Mouse (Mus musculus): ENCODE results near the gene 1520401A03Rik. TPM values are rescaled to one million over a fixed set of nuclear protein-coding genes. Genes with fewer than 3 reads are reported as not detected.
A peak's percentile ranks its signal among the peaks of the same experiment; 100 is the strongest.

The 1520401A03Rik gene
- polyA plus RNA-seq, 1 experiment from 2014 or later = not detected

DNA sequence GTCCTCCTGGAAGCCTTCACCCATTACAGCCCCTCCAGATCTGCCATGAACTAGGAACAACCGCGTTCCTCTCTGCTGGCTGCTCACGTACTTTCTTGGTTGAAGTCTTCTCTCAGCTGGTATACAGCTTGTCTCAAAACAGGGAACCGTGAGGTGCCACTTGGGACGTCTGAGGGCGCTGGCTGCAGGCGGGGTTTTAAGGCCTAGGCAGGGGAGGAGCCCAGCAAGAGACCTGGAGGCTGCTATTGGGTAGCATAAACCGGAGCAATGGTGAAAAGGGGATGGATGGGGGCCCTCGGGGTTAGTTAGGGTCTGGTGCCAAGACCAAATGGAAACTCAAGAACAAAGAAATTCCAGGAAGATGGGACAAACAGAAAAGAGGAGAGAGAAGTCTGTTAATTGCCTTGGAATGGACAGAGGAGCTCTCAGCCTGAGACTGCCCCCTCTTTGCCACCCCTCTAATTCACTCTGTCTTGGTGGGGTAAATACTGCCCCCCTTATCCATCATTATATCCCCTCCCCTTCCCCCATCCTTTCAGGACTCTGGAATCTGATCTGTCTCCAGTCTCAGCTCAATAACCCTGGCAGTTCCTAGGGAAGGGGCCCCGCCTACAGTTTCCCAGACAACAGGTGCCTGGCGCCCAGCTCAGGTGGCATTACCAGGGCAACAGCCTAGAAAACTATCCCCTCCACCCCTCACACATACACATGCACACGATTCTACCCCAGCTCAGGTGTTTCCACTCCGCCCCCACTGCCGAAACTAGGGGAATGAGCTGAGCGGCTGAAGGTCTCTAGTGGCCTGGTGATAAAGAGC is 38.5 kb downstream of the 1520401A03Rik start, which contains the start of gene Cldn9:
Gene Cldn9, minus strand, starts transcription at position 171 of the 817 bp plus-strand sequence.
- peaks cover 36% of the 10 kb centered on the region for H3K27me3 ChIP-seq
- no peak for ATAC-seq (replicated peaks)

DNA sequence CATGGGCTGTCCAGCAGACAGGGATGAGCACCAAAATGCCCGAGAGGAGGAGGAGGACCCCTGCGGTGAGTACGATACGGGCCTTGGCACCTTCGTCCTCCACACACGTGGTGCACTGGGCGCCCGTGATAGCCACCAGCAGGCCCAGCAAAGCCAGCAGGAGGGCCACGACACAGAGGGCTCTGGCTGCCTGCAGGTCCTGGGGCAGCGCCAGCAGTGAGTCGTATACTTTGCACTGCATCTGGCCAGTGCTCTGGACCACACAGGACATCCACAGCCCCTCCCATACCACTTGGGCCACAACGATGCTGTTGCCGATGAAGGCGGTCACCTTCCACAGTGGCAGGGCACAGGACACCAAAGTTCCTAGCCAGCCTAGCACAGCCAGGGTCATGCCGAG is 39.4 kb downstream of the 1520401A03Rik start:
- H3K27me3 ChIP-seq = peaks cover 44% of the 10 kb centered on the region
- no peak overlapping the region for H3K27ac ChIP-seq (replicated peaks)
- WGBS = 28% methylated on average over 15 of the region's 15 CpGs
- H3K9ac ChIP-seq (replicated peaks) = no peak overlapping the region
- H3K9me3 ChIP-seq = no peaks in the 10 kb centered on the region
- no peaks in the 10 kb centered on the region for H3K36me3 ChIP-seq
- ATAC-seq (replicated peaks) = no peak
- no peak overlapping the region for H3K4me2 ChIP-seq (replicated peaks)
- H3K4me1 ChIP-seq = peaks cover 13% of the 10 kb centered on the region
- H3K4me3 ChIP-seq = no peak overlapping the region

More for the DNA sequence above, 38.5 kb downstream of the 1520401A03Rik start, which contains the start of gene Cldn9:
- Histone ChIP-seq H3K36me3 (no peaks in the 10 kb centered on the region), H3K9me3 (no peaks in the 10 kb centered on the region), H3K4me3 (no peak within 1 kb of the TSS), H3K9ac (replicated peaks) (no peak within 1 kb of the TSS), H3K4me2 (replicated peaks) (no peak within 1 kb of the TSS), H3K4me1 (peaks cover 13% of the 10 kb centered on the region), H3K27ac (replicated peaks) (no peak within 1 kb of the TSS)
- 11% methylated on average over 15 of the region's 15 CpGs for WGBS

DNA sequence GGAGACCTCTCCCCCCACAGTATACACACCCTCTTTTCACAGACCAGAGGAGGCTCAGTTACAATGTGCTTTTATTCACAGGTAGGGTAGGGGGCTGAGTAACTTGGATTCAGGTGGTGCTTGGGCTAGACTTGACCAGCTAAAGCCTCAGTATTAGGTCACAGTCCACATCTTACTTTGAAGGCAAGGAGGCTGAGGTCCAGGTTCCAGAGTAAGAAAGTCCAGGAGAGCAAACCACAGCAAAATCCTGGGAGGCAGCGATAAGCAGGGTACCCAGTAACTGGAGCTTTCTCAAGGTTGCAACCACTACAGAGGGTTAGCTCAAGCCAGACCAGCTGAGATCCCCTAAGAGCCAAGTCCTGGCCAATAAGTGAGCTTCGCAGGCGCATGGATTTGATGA is 40.1 kb downstream of the 1520401A03Rik start:
- H3K27ac ChIP-seq (replicated peaks) = no peak overlapping the region
- H3K9ac ChIP-seq (replicated peaks) = no peak overlapping the region
- H3K27me3 ChIP-seq = peaks cover 44% of the 10 kb centered on the region
- no peak for ATAC-seq (replicated peaks)
- H3K4me3 ChIP-seq = no peak overlapping the region
- no peak overlapping the region for H3K4me2 ChIP-seq (replicated peaks)
- H3K4me1 ChIP-seq = peaks cover 14% of the 10 kb centered on the region
- WGBS = 68% methylated on average over 3 of the region's 3 CpGs
- H3K9me3 ChIP-seq = no peaks in the 10 kb centered on the region
- no peaks in the 10 kb centered on the region for H3K36me3 ChIP-seq

DNA sequence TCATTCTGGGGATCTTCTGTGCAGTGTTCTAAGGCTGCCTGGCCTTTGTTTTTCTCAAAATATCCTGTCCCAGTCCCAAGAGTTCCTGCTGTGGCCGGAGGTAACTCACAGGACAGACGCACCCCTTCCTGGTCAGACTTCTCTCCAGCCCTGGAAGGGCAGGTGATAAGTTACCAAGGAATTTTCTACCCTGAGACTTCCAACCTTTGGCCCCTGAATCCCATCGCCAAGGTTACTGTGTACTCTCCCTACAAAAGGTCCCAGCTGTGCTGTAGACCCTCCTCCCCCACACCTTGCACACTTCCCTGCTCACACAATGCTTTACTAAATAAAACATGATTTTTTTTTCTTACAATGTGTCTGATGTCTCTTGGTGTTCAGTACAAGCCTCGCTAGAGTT is 40.5 kb downstream of the 1520401A03Rik start:
- no peak for ATAC-seq (replicated peaks)
- peaks cover 44% of the 10 kb centered on the region for H3K27me3 ChIP-seq
- H3K4me2 ChIP-seq (replicated peaks) = no peak overlapping the region
- no peak overlapping the region for H3K27ac ChIP-seq (replicated peaks)
- WGBS = 68% methylated on average over 4 of the region's 4 CpGs
- H3K9me3 ChIP-seq = no peaks in the 10 kb centered on the region
- no peaks in the 10 kb centered on the region for H3K36me3 ChIP-seq
- H3K9ac ChIP-seq (replicated peaks) = no peak overlapping the region
- H3K4me3 ChIP-seq = no peak overlapping the region
- H3K4me1 ChIP-seq = peaks cover 16% of the 10 kb centered on the region

DNA sequence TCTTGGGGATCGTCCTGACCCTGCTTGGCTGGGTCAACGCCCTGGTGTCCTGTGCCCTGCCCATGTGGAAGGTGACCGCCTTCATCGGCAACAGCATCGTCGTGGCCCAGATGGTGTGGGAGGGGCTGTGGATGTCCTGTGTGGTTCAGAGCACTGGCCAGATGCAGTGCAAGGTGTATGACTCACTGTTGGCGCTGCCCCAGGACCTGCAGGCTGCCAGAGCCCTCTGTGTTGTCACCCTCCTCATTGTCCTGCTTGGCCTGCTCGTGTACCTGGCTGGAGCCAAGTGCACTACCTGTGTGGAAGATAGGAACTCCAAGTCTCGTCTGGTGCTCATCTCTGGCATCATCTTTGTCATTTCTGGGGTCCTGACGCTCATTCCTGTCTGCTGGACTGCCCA is 41.5 kb downstream of the 1520401A03Rik start:
- Histone ChIP-seq H3K4me3 (no peak overlapping the region), H3K27ac (replicated peaks) (no peak overlapping the region), H3K9ac (replicated peaks) (no peak overlapping the region), H3K4me2 (replicated peaks) (no peak overlapping the region), H3K36me3 (no peaks in the 10 kb centered on the region), H3K27me3 (peaks cover 47% of the 10 kb centered on the region), H3K9me3 (no peaks in the 10 kb centered on the region), H3K4me1 (peaks cover 26% of the 10 kb centered on the region)
- no peak for ATAC-seq (replicated peaks)
- WGBS = 78% methylated on average over 10 of the region's 10 CpGs

DNA sequence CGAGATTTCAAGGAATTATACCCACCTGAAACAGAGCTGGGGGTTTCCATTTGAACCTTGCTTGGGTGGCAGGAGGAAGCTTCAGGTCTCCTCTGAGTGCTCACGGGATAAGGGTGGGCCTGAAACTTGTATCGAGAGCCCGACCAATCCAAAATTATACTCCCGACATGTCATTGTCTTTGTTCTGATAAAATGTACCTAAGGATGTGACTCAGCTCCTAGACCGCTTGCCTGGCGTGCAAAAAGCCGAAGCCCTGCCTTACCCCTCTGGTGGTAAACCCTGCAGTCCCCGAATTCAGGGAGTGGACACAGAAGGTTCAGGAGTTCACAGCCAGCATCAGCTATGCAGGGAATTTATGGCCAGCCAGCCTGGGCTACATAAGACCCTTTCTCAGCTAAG is 42.2 kb downstream of the 1520401A03Rik start:
- ATAC-seq (replicated peaks) = no peak
- H3K4me1 ChIP-seq = peaks cover 34% of the 10 kb centered on the region
- H3K9ac ChIP-seq (replicated peaks) = no peak overlapping the region
- H3K4me2 ChIP-seq (replicated peaks) = no peak overlapping the region
- H3K36me3 ChIP-seq = no peaks in the 10 kb centered on the region
- no peak overlapping the region for H3K27ac ChIP-seq (replicated peaks)
- H3K27me3 ChIP-seq = peaks cover 54% of the 10 kb centered on the region
- no peaks in the 10 kb centered on the region for H3K9me3 ChIP-seq
- no peak overlapping the region for H3K4me3 ChIP-seq
- 82% methylated on average over 9 of the region's 9 CpGs for WGBS

DNA sequence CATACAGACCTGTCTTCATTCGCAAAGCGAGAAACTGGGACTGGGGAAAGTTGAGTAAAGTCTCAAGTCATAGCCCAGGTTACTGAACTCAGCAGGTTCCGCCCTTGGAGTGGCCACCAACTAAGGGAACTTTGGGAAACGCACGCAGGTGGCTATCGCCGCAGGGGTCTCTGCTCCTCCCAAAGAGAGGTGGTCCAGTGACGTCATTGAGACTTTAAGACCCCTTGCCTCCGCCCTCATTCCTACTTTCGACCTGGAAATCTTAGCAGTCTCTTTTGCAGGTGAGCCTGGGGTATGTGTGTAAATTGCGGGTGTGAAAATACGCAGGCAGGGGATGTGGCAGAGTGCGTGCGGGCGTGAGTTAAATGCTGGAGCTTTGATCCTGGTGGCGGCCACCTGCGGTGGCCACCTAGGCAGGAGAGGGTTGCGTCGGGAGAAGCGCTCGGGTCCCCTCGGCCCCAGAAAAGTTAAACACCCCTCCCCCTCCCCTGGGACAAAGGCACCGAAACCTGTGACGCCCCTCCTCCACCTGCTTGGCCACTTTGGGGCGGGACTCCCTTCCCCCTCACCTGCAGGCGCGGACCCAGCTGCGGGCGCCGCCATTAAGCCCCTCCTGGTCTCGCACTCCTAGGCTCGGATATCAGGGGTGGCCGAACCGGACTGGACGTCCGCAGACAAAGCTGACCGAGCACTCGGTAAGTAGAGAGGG is 43.3 kb downstream of the 1520401A03Rik start, which contains the start of gene Cldn6:
Gene Cldn6, plus strand, starts transcription at position 123 of the 709 bp plus-strand sequence.
- 0 out of 2 replicates have a peak within 1 kb of the TSS, but pooled peaks have one; percentile 8 for H3K4me3 ChIP-seq
- peaks cover 43% of the 10 kb centered on the region for H3K4me1 ChIP-seq
- no peak within 1 kb of the TSS for H3K27ac ChIP-seq (replicated peaks)
- H3K36me3 ChIP-seq = no peaks in the 10 kb centered on the region
- H3K9ac ChIP-seq (replicated peaks) = no peak within 1 kb of the TSS
- no peak for ATAC-seq (replicated peaks)
- peak within 1 kb of the TSS; percentile 21; the same call in 1 of the 2 replicates for H3K4me2 ChIP-seq (replicated peaks)
- H3K9me3 ChIP-seq = no peaks in the 10 kb centered on the region
- WGBS = 3% methylated on average over 38 of the region's 38 CpGs
- H3K27me3 ChIP-seq = peaks cover 55% of the 10 kb centered on the region

DNA sequence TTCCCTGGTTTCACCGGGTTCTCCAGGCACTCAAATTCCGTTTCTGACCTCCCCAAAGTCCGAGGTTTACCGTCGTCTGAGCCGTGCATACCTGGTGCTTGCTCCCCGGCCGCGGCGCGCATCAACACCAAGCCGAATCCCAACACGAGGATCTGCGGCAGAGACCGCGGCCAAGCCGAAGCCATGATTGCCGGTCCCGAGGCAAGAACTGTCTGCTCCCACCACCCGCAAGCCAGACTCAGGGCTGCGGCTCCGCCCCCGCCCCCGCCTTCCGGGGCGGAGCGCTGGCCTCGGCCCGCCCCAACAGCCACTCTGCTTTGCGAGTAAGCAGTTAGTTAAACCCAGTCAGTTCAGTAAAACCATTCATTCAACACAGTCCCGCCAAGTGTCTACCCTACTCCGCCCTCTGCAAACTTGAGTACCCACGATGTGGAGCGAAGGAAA is 45.3 kb downstream of the 1520401A03Rik start, which contains the start of gene Tnfrsf12a:
Gene Tnfrsf12a, minus strand, starts transcription at position 233 of the 444 bp plus-strand sequence.
- ATAC-seq (replicated peaks) = peak; percentile 12; the same call in 1 of the 2 replicates
- Histone ChIP-seq H3K4me3 (peak within 1 kb of the TSS; percentile 47), H3K4me1 (peaks cover 49% of the 10 kb centered on the region), H3K4me2 (replicated peaks) (peak within 1 kb of the TSS; percentile 78), H3K9me3 (no peaks in the 10 kb centered on the region), H3K27me3 (peaks cover 47% of the 10 kb centered on the region), H3K27ac (replicated peaks) (no peak within 1 kb of the TSS), H3K9ac (replicated peaks) (peak within 1 kb of the TSS; percentile 38), H3K36me3 (no peaks in the 10 kb centered on the region)
- WGBS = under 1% methylated on average over 34 of the region's 34 CpGs

DNA sequence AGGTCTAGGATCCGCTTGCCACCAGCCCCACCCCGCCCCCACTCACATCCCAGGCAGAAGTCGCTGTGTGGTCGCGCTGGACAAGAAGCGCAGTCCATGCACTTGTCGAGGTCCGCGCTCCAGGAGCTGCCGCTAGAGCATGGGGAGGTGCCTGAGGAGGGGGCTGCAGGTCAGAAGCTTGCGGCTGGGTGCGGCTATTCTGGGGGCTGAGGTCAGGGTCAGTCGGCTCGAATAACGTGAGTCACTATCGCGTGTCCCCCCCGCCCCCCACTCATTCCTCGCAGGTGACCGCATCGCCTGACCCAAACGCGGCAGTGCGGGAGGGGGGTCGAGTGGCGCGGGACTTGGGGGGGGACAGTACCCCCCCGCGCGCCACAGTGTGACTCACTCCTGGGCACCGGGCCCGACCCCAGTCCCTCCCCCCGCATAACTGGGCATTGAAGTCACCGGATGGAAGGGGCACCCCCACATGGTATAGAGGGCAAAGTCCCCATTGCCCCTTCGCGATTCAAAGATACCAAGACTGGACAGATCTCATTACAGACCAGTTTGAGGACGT is 46.0 kb downstream of the 1520401A03Rik start:
- no peaks in the 10 kb centered on the region for H3K36me3 ChIP-seq
- no peak overlapping the region for H3K27ac ChIP-seq (replicated peaks)
- ATAC-seq (replicated peaks) = no peak
- H3K4me3 ChIP-seq = peak overlapping the region; percentile 47
- peak overlapping the region; percentile 78 for H3K4me2 ChIP-seq (replicated peaks)
- H3K9ac ChIP-seq (replicated peaks) = peak overlapping the region; percentile 38
- WGBS = 1% methylated on average over 37 of the region's 37 CpGs
- H3K9me3 ChIP-seq = no peaks in the 10 kb centered on the region
- peaks cover 49% of the 10 kb centered on the region for H3K4me1 ChIP-seq
- H3K27me3 ChIP-seq = peaks cover 41% of the 10 kb centered on the region

DNA sequence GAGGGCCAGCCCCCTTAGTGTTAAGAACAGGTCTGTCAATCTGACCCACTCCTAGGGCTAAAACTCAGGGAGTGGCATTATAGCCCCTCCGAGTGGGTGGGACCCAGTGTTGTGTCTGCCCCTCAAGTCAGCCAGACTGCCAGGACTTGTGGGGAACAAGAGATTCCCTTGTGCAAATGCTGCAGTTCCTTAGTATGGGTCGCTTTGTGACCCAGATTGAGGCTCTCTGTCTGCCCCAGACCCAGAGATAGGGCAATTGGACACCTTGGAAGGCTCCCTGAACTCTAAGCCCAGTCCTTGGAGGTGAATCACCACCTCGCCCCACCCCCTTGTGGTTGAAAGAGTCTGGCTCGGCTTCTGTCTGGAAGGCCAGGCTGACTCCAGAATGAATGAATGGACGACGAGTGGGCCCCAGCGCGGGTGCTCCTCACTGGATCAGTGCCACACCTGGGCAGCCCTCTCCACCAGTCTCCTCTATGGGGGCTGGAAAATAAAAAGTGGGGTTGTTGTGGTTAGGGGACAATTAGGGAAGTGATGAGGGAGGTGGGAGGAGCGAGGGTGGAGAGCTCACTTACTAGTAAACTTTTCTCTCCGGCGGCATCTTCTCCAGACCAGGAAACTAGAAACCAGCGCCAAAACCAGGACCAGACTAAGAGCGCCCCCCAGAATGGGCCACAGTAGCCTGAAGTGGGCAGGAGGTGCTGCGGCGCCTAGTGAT is 46.9 kb downstream of the 1520401A03Rik start:
- Histone ChIP-seq H3K4me3 (peak overlapping the region; percentile 47), H3K4me2 (replicated peaks) (peak overlapping the region; percentile 78), H3K27ac (replicated peaks) (no peak overlapping the region), H3K36me3 (no peaks in the 10 kb centered on the region), H3K27me3 (peaks cover 34% of the 10 kb centered on the region), H3K9ac (replicated peaks) (no peak overlapping the region), H3K9me3 (no peaks in the 10 kb centered on the region), H3K4me1 (peaks cover 49% of the 10 kb centered on the region)
- WGBS = 15% methylated on average over 14 of the region's 15 CpGs
- ATAC-seq (replicated peaks) = no peak

DNA sequence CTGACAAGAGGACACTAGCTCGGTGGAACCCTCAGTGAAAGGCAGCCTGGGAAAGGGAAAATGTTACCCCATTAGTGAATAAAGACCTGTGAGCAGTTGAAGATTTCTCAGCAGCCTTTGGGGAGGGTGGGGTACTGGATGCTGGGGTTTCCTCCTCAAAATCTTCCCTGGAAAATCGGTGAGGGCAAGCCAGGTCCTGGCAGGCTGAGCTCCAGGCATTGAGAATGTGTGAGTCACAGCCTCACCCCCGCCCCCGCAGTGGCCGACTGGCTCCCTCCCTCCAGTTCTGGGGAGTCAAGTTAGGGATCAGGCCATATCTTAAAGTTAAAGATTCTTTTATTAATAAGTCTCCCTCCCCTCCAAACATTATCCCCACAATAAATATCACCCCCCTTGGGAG is 47.5 kb downstream of the 1520401A03Rik start:
- Histone ChIP-seq H3K4me1 (peaks cover 49% of the 10 kb centered on the region), H3K36me3 (no peaks in the 10 kb centered on the region; the same call in 1 of the 2 replicates), H3K9me3 (no peaks in the 10 kb centered on the region), H3K4me3 (peak overlapping the region; percentile 69; the same call in 1 of the 2 replicates), H3K9ac (replicated peaks) (no peak overlapping the region), H3K27me3 (peaks cover 29% of the 10 kb centered on the region), H3K27ac (replicated peaks) (no peak overlapping the region), H3K4me2 (replicated peaks) (peak overlapping the region; percentile 59; the same call in 1 of the 2 replicates)
- WGBS = 48% methylated on average over 5 of the region's 5 CpGs
- ATAC-seq (replicated peaks) = no peak

Measured in forebrain, embryonic 15.5 days (tissue).